Mouse (Mus musculus): ENCODE data around the gene Rasgef1a. TPM values are rescaled to one million over a fixed set of nuclear protein-coding genes. Genes with fewer than 3 reads are reported as not detected.
A peak's percentile ranks its signal among the peaks of the same experiment; 100 is the strongest.

The Rasgef1a gene
- polyA plus RNA-seq, 1 experiment from 2014 or later, result 6.5 TPM

GRCm38 (mm10) chr6:118083608-118084007 lies 72.4 kb downstream of the Rasgef1a start:
- 80% methylated on average over 6 of the region's 6 CpGs for whole genome bisulfite sequencing
- Histone ChIP-seq H3K27ac (ENCODE audit: low read depth, low read length) (no peak overlapping the region), H3K9me3 (ENCODE audit: control insufficient read depth, low read length) (no peaks in the 10 kb centered on the region), H3K4me1 (ENCODE audit: control insufficient read depth, insufficient read depth, low read depth, low read length) (peaks cover 2% of the 10 kb centered on the region; the same call in 1 of the 2 replicates), H3K9ac (ENCODE audit: low read depth, low read length) (no peak overlapping the region), H3K27me3 (replicated peaks; ENCODE audit: control insufficient read depth, insufficient read depth, low read length) (no peaks in the 10 kb centered on the region), H3K4me3 (ENCODE audit: low read length) (no peak overlapping the region), H3K4me2 (ENCODE audit: low read length) (no peak overlapping the region), H3K36me3 (ENCODE audit: control insufficient read depth, insufficient read depth, low read length) (peaks cover 4% of the 10 kb centered on the region; the same call in 1 of the 2 replicates)
- ATAC-seq, result no peak

GRCm38 (mm10) chr6:118084596-118084995 lies 73.4 kb downstream of the Rasgef1a start:
- H3K4me3 ChIP-seq (ENCODE audit: low read length), result no peak overlapping the region
- H3K27me3 ChIP-seq (replicated peaks; ENCODE audit: control insufficient read depth, insufficient read depth, low read length), result no peaks in the 10 kb centered on the region
- 92% methylated on average over 8 of the region's 8 CpGs for WGBS
- no peaks in the 10 kb centered on the region for H3K9me3 ChIP-seq (ENCODE audit: control insufficient read depth, low read length)
- H3K36me3 ChIP-seq (ENCODE audit: control insufficient read depth, insufficient read depth, low read length), result peaks cover 4% of the 10 kb centered on the region; the same call in 1 of the 2 replicates
- peaks cover 2% of the 10 kb centered on the region; the same call in 1 of the 2 replicates for H3K4me1 ChIP-seq (ENCODE audit: control insufficient read depth, insufficient read depth, low read depth, low read length)
- no peak overlapping the region for H3K4me2 ChIP-seq (ENCODE audit: low read length)
- no peak overlapping the region for H3K27ac ChIP-seq (ENCODE audit: low read depth, low read length)
- no peak for ATAC-seq
- no peak overlapping the region for H3K9ac ChIP-seq (ENCODE audit: low read depth, low read length)

- WGBS, result 64% methylated on average over 8 of the region's 8 CpGs
- no peak for ATAC-seq
- Histone ChIP-seq H3K36me3 (ENCODE audit: control insufficient read depth, insufficient read depth, low read length) (peaks cover 4% of the 10 kb centered on the region; the same call in 1 of the 2 replicates), H3K27me3 (replicated peaks; ENCODE audit: control insufficient read depth, insufficient read depth, low read length) (no peaks in the 10 kb centered on the region), H3K9ac (ENCODE audit: low read depth, low read length) (no peak overlapping the region), H3K4me2 (ENCODE audit: low read length) (no peak overlapping the region), H3K4me1 (ENCODE audit: control insufficient read depth, insufficient read depth, low read depth, low read length) (no peaks in the 10 kb centered on the region), H3K4me3 (ENCODE audit: low read length) (no peak overlapping the region), H3K27ac (ENCODE audit: low read depth, low read length) (no peak overlapping the region), H3K9me3 (ENCODE audit: control insufficient read depth, low read length) (no peaks in the 10 kb centered on the region)
Observed at GRCm38 (mm10) chr6:118087955-118088354, 76.7 kb downstream of the Rasgef1a start.

GRCm38 (mm10) chr6:118088750-118089440 lies 77.7 kb downstream of the Rasgef1a start:
- H3K4me2 ChIP-seq (ENCODE audit: low read length), result no peak overlapping the region
- no peak overlapping the region for H3K4me3 ChIP-seq (ENCODE audit: low read length)
- H3K36me3 ChIP-seq (ENCODE audit: control insufficient read depth, insufficient read depth, low read length), result peaks cover 4% of the 10 kb centered on the region; the same call in 1 of the 2 replicates
- H3K27ac ChIP-seq (ENCODE audit: low read depth, low read length), result no peak overlapping the region
- H3K9me3 ChIP-seq (ENCODE audit: control insufficient read depth, low read length), result no peaks in the 10 kb centered on the region
- H3K27me3 ChIP-seq (replicated peaks; ENCODE audit: control insufficient read depth, insufficient read depth, low read length), result no peaks in the 10 kb centered on the region
- no peaks in the 10 kb centered on the region for H3K4me1 ChIP-seq (ENCODE audit: control insufficient read depth, insufficient read depth, low read depth, low read length)
- WGBS, result 75% methylated on average over 17 of the region's 17 CpGs
- ATAC-seq, result no peak
- no peak overlapping the region for H3K9ac ChIP-seq (ENCODE audit: low read depth, low read length)

GRCm38 (mm10) chr6:118090827-118091226 lies 79.6 kb downstream of the Rasgef1a start:
- Histone ChIP-seq H3K9me3 (ENCODE audit: control insufficient read depth, low read length) (no peaks in the 10 kb centered on the region), H3K27ac (ENCODE audit: low read depth, low read length) (no peak overlapping the region), H3K4me3 (ENCODE audit: low read length) (no peak overlapping the region), H3K36me3 (ENCODE audit: control insufficient read depth, insufficient read depth, low read length) (peaks cover 4% of the 10 kb centered on the region; the same call in 1 of the 2 replicates), H3K27me3 (replicated peaks; ENCODE audit: control insufficient read depth, insufficient read depth, low read length) (no peaks in the 10 kb centered on the region), H3K4me1 (ENCODE audit: control insufficient read depth, insufficient read depth, low read depth, low read length) (no peaks in the 10 kb centered on the region), H3K4me2 (ENCODE audit: low read length) (no peak overlapping the region), H3K9ac (ENCODE audit: low read depth, low read length) (no peak overlapping the region)
- no peak for ATAC-seq
- 82% methylated on average over 9 of the region's 9 CpGs for WGBS

GRCm38 (mm10) chr6:118097765-118098365 lies 86.6 kb downstream of the Rasgef1a start:
- no peak for ATAC-seq
- H3K9me3 ChIP-seq (ENCODE audit: control insufficient read depth, low read length), result no peaks in the 10 kb centered on the region
- WGBS, result 84% methylated on average over 8 of the region's 8 CpGs
- H3K27ac ChIP-seq (ENCODE audit: low read depth, low read length), result no peak overlapping the region
- H3K4me3 ChIP-seq (ENCODE audit: low read length), result no peak overlapping the region
- no peaks in the 10 kb centered on the region for H3K27me3 ChIP-seq (replicated peaks; ENCODE audit: control insufficient read depth, insufficient read depth, low read length)
- no peak overlapping the region for H3K4me2 ChIP-seq (ENCODE audit: low read length)
- H3K9ac ChIP-seq (ENCODE audit: low read depth, low read length), result no peak overlapping the region
- H3K4me1 ChIP-seq (ENCODE audit: control insufficient read depth, insufficient read depth, low read depth, low read length), result no peaks in the 10 kb centered on the region
- H3K36me3 ChIP-seq (ENCODE audit: control insufficient read depth, insufficient read depth, low read length), result no peaks in the 10 kb centered on the region

GRCm38 (mm10) chr6:118099311-118099802 lies 88.1 kb downstream of the Rasgef1a start:
- Histone ChIP-seq H3K4me2 (ENCODE audit: low read length) (no peak overlapping the region), H3K36me3 (ENCODE audit: control insufficient read depth, insufficient read depth, low read length) (no peaks in the 10 kb centered on the region), H3K4me1 (ENCODE audit: control insufficient read depth, insufficient read depth, low read depth, low read length) (no peaks in the 10 kb centered on the region), H3K27ac (ENCODE audit: low read depth, low read length) (no peak overlapping the region), H3K4me3 (ENCODE audit: low read length) (no peak overlapping the region), H3K9ac (ENCODE audit: low read depth, low read length) (no peak overlapping the region), H3K27me3 (replicated peaks; ENCODE audit: control insufficient read depth, insufficient read depth, low read length) (no peaks in the 10 kb centered on the region), H3K9me3 (ENCODE audit: control insufficient read depth, low read length) (no peaks in the 10 kb centered on the region)
- peak; percentile 67; the same call in 1 of the 2 replicates for ATAC-seq
- 36% methylated on average over 2 of the region's 2 CpGs for WGBS

GRCm38 (mm10) chr6:118111810-118112209 lies 100.6 kb downstream of the Rasgef1a start:
- Histone ChIP-seq H3K27ac (ENCODE audit: low read depth, low read length) (no peak overlapping the region), H3K4me1 (ENCODE audit: control insufficient read depth, insufficient read depth, low read depth, low read length) (no peaks in the 10 kb centered on the region), H3K9ac (ENCODE audit: low read depth, low read length) (no peak overlapping the region), H3K9me3 (ENCODE audit: control insufficient read depth, low read length) (no peaks in the 10 kb centered on the region), H3K27me3 (replicated peaks; ENCODE audit: control insufficient read depth, insufficient read depth, low read length) (no peaks in the 10 kb centered on the region), H3K36me3 (ENCODE audit: control insufficient read depth, insufficient read depth, low read length) (peaks cover 9% of the 10 kb centered on the region; the same call in 1 of the 2 replicates), H3K4me2 (ENCODE audit: low read length) (no peak overlapping the region), H3K4me3 (ENCODE audit: low read length) (no peak overlapping the region)
- 65% methylated on average over 1 of the region's 1 CpGs for WGBS
- no peak for ATAC-seq

GRCm38 (mm10) chr6:118122767-118123166 lies 111.5 kb downstream of the Rasgef1a start:
- Histone ChIP-seq H3K9ac (ENCODE audit: low read depth, low read length) (no peak overlapping the region), H3K27ac (ENCODE audit: low read depth, low read length) (no peak overlapping the region), H3K4me2 (ENCODE audit: low read length) (no peak overlapping the region), H3K27me3 (replicated peaks; ENCODE audit: control insufficient read depth, insufficient read depth, low read length) (no peaks in the 10 kb centered on the region), H3K4me3 (ENCODE audit: low read length) (no peak overlapping the region), H3K9me3 (ENCODE audit: control insufficient read depth, low read length) (no peaks in the 10 kb centered on the region), H3K4me1 (ENCODE audit: control insufficient read depth, insufficient read depth, low read depth, low read length) (no peaks in the 10 kb centered on the region), H3K36me3 (ENCODE audit: control insufficient read depth, insufficient read depth, low read length) (peaks cover 6% of the 10 kb centered on the region)
- WGBS, result 90% methylated on average over 1 of the region's 1 CpGs
- no peak for ATAC-seq

Measured in hindbrain, embryonic 16.5 days (tissue).